Mouse (Mus musculus) heart, postnatal 4 days (tissue): Measurements from ENCODE around the gene Zcchc3. TPM values are rescaled to one million over a fixed set of nuclear protein-coding genes. Genes with fewer than 3 reads are reported as not detected.

ENCODE experiments used
- DNase-seq: peaks from one replicate; pipeline ENCODE4 v3.0.0; 2021
- total RNA-seq, 2 experiments: library from RNA; stranded (reverse); gene quantifications; 2 replicates each; pipeline ENCODE4 v1.2.3; 2021

Zcchc3 gene
- total RNA-seq, 2 experiments from 2014 or later = 24.9 to 27.4 TPM

GRCm38 (mm10) chr2:152409781-152410180, 5.0 kb downstream of the Zcchc3 start:
- no peak for DNase-seq

GRCm38 (mm10) chr2:152406126-152406525, 8.7 kb downstream of the Zcchc3 start:
- DNase-seq = peak; percentile 96

DNA sequence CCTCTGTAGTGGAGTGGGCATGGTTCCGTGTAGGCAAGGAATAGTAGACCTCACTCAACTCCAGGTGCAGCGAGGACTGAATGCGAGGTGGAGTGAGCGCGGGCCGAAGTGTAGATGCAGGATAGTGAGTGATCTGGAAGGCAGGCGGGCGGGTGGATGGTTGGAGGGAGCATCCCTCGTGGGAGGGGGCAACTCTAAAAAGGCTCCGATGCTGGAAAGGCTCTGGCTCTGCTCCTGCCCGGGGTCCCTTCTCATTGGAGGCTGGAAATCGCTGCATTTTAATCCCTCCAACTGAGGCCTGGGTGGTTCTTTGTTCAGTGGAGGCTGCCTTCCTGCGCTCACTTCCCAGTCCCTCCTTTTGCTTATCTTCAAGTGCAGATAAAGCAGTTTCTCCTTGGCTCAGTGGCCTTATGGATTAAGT, 15.7 kb downstream of the Zcchc3 start:
- no peak for DNase-seq

DNA sequence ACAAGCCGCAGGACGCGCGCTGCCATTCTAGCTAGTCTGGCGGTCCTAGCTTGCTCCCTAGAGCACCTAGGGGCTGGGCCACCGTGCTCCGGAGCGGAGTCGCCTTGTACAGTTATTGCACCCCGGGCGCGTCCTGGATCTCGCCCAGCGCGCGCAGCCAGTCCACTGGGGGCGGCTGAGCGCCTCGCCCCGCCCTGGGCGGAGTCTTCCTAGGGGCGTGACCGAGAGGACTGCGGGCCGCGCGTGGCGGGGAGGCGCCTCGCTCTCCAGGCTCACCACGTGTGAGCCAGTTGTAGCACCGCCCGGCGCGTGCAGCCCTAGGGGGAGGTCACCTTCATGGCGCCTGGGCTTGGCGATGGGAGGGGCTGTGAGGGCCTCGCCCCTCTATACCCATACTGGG, 16.1 kb downstream of the Zcchc3 start:
- peak; percentile 98 for DNase-seq

GRCm38 (mm10) chr2:152397680-152398435, 17.0 kb downstream of the Zcchc3 start, which contains the start of gene Sox12:
TSS of gene Sox12 (minus strand) at chr2:152398063.
- DNase-seq = peak; percentile 100

DNA sequence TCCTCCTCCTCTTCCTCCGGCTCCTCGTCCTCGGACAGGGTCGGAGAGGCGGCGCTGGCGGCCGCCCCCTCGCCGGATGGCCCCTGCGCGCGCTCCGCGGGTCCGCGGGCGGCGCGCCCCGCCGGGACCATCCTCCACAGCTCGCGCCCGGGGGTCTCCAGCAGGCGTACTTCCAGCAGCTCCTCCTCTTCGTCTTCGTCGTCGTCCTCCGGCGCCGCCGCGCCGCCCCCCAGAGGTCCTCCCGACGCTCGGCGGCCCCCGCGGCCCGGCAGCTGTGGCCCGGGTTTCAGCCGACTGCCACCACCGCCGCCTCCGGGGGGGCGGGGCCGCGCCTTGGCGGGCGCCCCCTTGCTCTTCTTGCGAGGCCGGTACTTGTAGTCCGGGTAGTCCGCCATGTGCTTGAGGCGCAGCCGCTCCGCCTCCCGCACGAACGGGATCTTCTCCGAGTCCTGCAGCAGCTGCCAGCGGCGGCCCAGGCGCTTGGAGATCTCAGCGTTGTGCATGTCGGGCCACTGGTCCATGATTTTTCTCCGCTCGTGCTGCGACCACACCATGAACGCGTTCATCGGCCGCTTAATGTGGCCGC, 17.7 kb downstream of the Zcchc3 start:
- peak; percentile 89 for DNase-seq

DNA sequence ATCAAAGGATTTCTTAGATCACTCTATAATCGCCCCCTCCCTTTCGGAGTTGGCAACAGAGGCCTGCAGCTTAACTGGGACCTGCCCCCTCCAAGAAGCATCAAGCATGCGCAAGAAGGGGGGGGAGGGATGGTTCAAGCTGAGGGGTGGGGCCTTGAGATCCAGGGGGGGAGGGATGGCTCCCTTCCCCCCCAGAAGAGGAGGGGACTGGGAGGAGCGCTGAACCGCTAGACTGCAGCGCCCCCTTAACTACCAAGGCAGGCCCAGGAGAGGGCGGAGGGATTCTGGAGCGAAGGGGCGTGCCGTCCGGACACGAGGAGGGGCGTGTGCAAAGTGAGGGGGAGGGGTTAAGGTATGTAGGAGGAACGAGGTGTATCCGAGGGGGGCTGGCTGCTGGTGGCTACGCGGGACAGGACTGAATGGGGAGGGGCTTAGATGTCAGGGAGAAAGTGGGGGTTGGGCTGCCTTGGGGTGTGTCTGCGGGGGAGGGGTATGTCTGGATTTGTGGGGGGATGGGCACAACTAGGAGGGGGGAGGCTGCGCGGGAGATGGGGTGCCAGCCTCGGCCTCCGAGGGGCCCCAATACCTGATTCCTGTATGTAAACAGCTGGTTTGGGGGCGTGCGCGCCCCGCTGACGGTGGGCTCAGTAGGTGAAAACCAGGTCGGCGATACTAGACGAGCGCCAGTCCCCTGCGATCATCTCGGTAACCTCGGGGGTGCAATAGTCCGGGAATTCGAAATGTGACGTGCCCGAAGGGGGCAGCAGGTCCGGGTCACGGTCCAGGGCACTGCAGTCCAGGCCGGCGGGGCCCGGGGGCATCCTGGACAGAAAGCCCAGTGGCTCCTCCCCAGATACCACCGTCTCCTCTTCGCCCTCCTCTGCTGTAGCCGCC, 18.5 kb downstream of the Zcchc3 start:
- peak; percentile 94 for DNase-seq

- no peak for DNase-seq
Measured at GRCm38 (mm10) chr2:152395271-152395920, 19.4 kb downstream of the Zcchc3 start.

GRCm38 (mm10) chr2:152393225-152394017, 21.4 kb downstream of the Zcchc3 start:
- no peak for DNase-seq

GRCm38 (mm10) chr2:152392786-152393185, 22.0 kb downstream of the Zcchc3 start:
- DNase-seq = peak; percentile 60

GRCm38 (mm10) chr2:152384191-152384590, 30.6 kb downstream of the Zcchc3 start:
- DNase-seq = no peak

DNA sequence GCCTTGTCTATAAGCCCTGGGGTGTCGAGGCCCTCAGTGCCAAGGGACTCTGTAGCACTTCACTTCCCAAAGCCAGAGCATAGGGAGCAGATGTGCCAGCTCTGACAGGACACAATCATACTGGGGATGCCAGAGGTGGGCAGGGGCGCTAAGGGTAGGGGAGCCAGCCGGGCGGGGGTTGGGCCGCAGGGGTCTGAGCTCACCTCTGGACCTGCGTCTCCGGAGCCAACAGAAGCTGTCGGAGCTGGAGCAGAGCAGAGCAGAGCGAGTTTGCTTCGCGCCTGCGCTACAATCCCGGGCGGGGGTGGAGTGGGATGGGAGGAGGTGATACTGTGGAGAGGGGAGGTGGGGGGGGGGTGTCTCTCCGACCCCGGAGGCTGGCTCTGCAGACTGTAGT, 38.5 kb downstream of the Zcchc3 start, which contains the start of gene Nrsn2:
Gene Nrsn2, minus strand, starts transcription at position 294 of the 397 bp plus-strand sequence.
- no peak for DNase-seq

DNA sequence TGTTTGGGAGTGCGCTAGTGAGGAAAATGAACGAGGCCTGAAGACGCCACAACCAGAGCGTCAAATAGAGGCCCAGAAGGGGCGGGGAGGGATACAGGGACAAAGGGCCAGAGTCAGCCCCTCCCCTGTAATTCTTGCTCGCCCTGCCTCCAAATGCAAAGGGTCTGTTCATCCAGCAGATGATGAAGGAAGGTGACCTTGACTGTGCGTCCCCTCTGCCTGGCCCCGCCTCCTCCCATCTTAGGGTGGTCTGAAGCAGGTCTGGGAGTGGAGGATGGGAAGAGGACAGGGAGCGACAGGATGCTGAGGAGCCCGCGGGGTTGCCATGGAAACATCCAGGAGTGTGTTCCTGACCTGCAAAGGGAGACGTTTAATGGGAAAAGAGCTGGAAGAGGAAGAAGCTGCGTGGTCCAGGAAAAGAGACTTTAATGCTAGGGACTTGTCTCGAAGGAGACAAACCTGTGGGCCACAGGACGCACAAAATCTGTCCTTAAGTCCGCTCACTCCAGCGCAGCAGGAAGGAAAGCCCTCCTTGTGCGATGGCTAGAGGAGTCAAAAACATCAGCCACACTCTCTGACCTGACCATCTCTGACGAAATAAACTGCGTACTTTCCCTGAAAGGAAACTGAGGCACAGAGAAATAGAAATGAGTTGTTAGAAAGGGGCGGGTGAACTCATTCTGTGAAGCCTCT, 39.0 kb downstream of the Zcchc3 start:
- DNase-seq = no peak

- no peak for DNase-seq
Measured at GRCm38 (mm10) chr2:152373547-152373946, 41.3 kb downstream of the Zcchc3 start.

- DNase-seq = no peak
Measured at GRCm38 (mm10) chr2:152372661-152373060, 42.2 kb downstream of the Zcchc3 start.

- no peak for DNase-seq
Measured at GRCm38 (mm10) chr2:152372104-152372503, 42.7 kb downstream of the Zcchc3 start.

- DNase-seq = peak; percentile 72
Measured at GRCm38 (mm10) chr2:152368532-152369140, 46.2 kb downstream of the Zcchc3 start.

GRCm38 (mm10) chr2:152367917-152368316, 46.9 kb downstream of the Zcchc3 start:
- DNase-seq = no peak

GRCm38 (mm10) chr2:152363245-152364147, 51.3 kb downstream of the Zcchc3 start:
- peak; percentile 90 for DNase-seq
